Mouse (Mus musculus): ENCODE data around the gene Gcn1l1.

Gcn1l1 gene

GRCm38 (mm10) chr5:115611566-115611965 is 46.5 kb downstream of the Gcn1l1 start:
- DNase-seq (ENCODE audit: low spot score) = no peak

GRCm38 (mm10) chr5:115613332-115613731 is 48.3 kb downstream of the Gcn1l1 start:
- DNase-seq (ENCODE audit: low spot score) = no peak

GRCm38 (mm10) chr5:115614948-115615347 is 49.9 kb downstream of the Gcn1l1 start:
- DNase-seq (ENCODE audit: low spot score) = peak; percentile 50

GRCm38 (mm10) chr5:115619690-115620089 is 54.6 kb downstream of the Gcn1l1 start:
- DNase-seq (ENCODE audit: low spot score) = no peak

- DNase-seq (ENCODE audit: low spot score) = no peak
These were observed 57.6 kb downstream of the Gcn1l1 start for GRCm38 (mm10) chr5:115622686-115623085.

GRCm38 (mm10) chr5:115623694-115624440 is 58.8 kb downstream of the Gcn1l1 start:
- DNase-seq (ENCODE audit: low spot score) = no peak

- DNase-seq (ENCODE audit: low spot score) = peak; percentile 85
These were observed 61.3 kb downstream of the Gcn1l1 start for GRCm38 (mm10) chr5:115626237-115626886.

- DNase-seq (ENCODE audit: low spot score) = no peak
These were observed 63.0 kb downstream of the Gcn1l1 start for GRCm38 (mm10) chr5:115628083-115628482.

- DNase-seq (ENCODE audit: low spot score) = no peak
These were observed 64.6 kb downstream of the Gcn1l1 start for GRCm38 (mm10) chr5:115629672-115630071.

GRCm38 (mm10) chr5:115630291-115630690 is 65.2 kb downstream of the Gcn1l1 start:
- no peak for DNase-seq (ENCODE audit: low spot score)

GRCm38 (mm10) chr5:115631505-115632357 is 66.7 kb downstream of the Gcn1l1 start, which contains the start of gene Rab35:
Rab35 (plus strand) TSS chr5:115631908.
- DNase-seq (ENCODE audit: low spot score) = peak; percentile 89

GRCm38 (mm10) chr5:115632358-115632714 is 67.3 kb downstream of the Gcn1l1 start:
- peak; percentile 45 for DNase-seq (ENCODE audit: low spot score)

- no peak for DNase-seq (ENCODE audit: low spot score)
These were observed 68.0 kb downstream of the Gcn1l1 start for GRCm38 (mm10) chr5:115633060-115633459.

GRCm38 (mm10) chr5:115634046-115634445 is 69.0 kb downstream of the Gcn1l1 start:
- DNase-seq (ENCODE audit: low spot score) = peak; percentile 76

GRCm38 (mm10) chr5:115635536-115635935 is 70.5 kb downstream of the Gcn1l1 start:
- DNase-seq (ENCODE audit: low spot score) = no peak

- no peak for DNase-seq (ENCODE audit: low spot score)
These were observed 79.1 kb downstream of the Gcn1l1 start for GRCm38 (mm10) chr5:115644192-115644591.

- DNase-seq (ENCODE audit: low spot score) = no peak
These were observed 83.8 kb downstream of the Gcn1l1 start for GRCm38 (mm10) chr5:115648876-115649275.

GRCm38 (mm10) chr5:115649699-115650098 is 84.6 kb downstream of the Gcn1l1 start:
- DNase-seq (ENCODE audit: low spot score) = no peak

GRCm38 (mm10) chr5:115650885-115651284 is 85.8 kb downstream of the Gcn1l1 start:
- DNase-seq (ENCODE audit: low spot score) = no peak

GRCm38 (mm10) chr5:115651821-115652220 is 86.8 kb downstream of the Gcn1l1 start:
- DNase-seq (ENCODE audit: low spot score) = no peak

GRCm38 (mm10) chr5:115652681-115653575 is 87.9 kb downstream of the Gcn1l1 start:
- peak; percentile 98 for DNase-seq (ENCODE audit: low spot score)

- DNase-seq (ENCODE audit: low spot score) = no peak
These were observed 88.7 kb downstream of the Gcn1l1 start for GRCm38 (mm10) chr5:115653776-115654175.
